Mouse (Mus musculus) neutrophil, adult 5-6 weeks (primary cell): ENCODE measurements around the gene Gzmd. TPM values are rescaled to one million over a fixed set of nuclear protein-coding genes. Genes with fewer than 3 reads are reported as not detected.
"Not testable (repeated sequence)": the region's sequence is repeated elsewhere in the genome, so short reads cannot be mapped to it uniquely, and the experiment has no call there.

Experiments used
- ATAC-seq: fragments of 151-379, 151-347 bp; 2 replicates; pipeline ENCODE4 v1.8.0; 2017; ENCODE audit warnings: mild to moderate bottlenecking, moderate TSS enrichment; ENCODE audit not compliant: insufficient number of reproducible peaks, poor library complexity, low FRiP score, severe bottlenecking; ENCODE audit errors: extremely low read depth
- total RNA-seq: library from RNA; stranded (forward); fragments of 200-1000 nt; gene quantifications from 2 replicates; pipeline ENCODE4 v1.2.3, GENCODE M21; 2017

Gzmd gene
- not detected in 2 replicates for total RNA-seq

DNA sequence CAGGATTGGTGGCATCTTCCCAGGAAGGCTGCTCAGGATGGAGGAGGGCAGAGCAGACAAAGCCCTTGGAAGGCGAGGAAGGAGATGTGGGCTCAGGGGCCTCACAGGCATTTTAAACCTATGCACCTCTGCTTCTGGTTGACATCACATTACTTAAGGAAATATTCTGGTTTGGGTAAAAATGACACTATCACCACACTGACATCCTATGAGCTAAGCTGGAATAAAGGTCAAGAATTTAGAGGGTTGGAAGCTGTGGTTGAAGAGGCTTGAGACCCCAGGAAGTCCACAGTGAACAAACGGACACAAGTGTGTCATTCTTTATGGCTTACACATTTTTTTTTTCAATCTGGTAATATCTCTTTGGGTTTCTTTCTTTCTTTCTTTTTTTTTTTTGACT lies at the start of gene Gzmd:
Gene Gzmd, minus strand, starts transcription at position 101 of the 400 bp plus-strand sequence.
- not testable (repeated sequence) for ATAC-seq

GRCm38 (mm10) chr14:56177651-56178050 lies 45.2 kb upstream of the Gzmd start:
- ATAC-seq: not testable (repeated sequence)

- no peak for ATAC-seq
Observed at GRCm38 (mm10) chr14:56174499-56174898, 42.1 kb upstream of the Gzmd start, which contains the start of gene Gzmn. Gene Gzmn, minus strand, starts transcription at chr14:56174599.

DNA sequence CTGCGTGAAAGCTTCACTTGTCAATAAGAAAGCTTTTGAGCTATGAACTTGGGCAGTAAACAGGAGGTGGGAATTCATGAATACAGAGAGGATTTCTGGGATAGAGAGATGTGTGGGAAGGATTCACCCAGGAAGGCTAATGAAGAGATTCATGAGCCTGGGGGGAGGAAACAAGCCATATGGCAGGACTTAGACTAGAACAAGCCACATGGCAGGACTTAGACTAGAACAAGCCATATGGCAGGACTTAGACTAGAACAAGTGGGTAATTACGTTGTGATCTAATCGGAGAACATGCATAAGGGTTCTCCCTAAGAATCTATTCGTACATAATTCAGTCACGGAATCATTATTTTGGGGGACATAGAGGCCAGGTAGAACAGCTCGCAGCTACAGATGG lies 41.0 kb upstream of the Gzmd start:
- ATAC-seq: no peak

DNA sequence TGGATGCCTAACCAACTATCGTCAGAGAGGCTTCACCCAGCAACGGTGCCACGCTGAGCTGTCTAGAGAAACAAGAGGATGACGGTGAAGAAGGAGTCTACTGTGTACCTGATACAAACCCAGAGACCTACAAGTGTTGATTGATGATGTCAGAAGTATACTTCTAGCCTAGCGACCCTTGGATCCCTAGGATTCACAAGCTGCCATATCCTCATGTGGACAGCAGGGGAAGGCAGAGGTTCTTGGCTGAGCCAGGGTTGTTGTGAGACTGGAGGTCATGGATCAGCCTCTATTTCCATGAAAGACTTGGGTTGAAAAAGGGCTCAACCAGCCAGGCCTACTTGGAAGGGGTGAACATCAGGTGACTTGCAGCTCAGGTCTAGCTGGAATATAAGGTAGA lies 40.3 kb upstream of the Gzmd start:
- ATAC-seq: no peak

DNA sequence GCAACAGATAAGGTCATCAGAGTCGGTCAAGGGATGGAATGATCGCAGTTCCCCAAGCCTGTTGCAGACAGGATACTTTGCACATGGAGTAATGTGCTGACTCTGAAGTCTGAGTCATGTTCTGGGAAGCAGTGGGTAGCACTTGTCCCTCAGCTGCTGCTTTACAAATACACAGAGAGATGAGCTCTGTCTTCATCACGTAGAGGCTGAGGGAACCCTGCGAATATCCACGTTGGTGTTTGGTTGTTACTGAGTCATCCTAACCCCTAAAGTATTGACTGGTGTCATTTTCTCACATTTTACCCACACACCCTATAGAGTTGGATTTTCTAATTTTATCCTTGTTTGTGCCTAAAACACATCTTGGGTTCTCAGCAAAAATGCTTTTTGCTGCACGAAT lies 35.6 kb upstream of the Gzmd start:
- no peak for ATAC-seq

GRCm38 (mm10) chr14:56162109-56162508 lies 29.7 kb upstream of the Gzmd start:
- ATAC-seq: no peak

DNA sequence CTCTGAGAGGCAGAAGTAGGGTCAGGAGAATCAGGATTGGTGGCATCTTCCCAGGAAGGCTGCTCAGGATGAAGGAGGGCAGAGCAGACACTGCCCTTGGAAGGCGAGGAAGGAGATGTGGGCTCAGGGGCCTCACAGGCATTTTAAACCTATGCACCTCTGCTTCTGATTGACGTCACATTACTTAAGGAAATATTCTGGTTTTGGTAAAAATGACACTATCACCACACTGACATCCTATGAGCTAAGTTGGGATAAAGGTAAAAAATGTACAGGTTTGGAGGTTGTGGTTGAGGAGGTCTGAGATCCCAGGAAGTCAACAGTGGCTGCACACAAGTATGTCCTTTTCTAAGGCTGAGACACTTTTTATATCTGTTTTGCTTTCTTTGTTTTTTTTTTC lies 27.1 kb upstream of the Gzmd start, which contains the start of gene Gzmg:
Gene Gzmg, minus strand, starts transcription at position 101 of the 400 bp plus-strand sequence.
- not testable (repeated sequence) for ATAC-seq

DNA sequence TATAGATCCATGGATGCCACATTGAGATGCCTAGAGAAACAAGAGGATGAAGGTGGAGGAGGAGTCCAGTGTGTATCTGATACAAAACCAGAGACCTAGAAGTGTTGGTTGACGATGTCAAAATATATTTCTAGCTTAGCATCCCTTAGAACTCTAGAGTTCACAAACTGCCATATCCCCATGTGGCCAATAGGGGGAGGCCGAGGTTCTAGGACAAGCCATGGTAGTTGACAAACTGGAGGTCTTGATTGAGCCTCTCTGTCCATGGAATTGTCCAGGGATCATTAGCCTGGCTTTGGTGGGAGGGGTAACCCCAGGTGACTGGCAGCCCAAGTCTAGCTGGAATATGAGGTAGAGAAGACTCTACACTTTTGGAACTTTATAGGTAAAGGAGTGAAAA lies 22.9 kb upstream of the Gzmd start:
- no peak for ATAC-seq

DNA sequence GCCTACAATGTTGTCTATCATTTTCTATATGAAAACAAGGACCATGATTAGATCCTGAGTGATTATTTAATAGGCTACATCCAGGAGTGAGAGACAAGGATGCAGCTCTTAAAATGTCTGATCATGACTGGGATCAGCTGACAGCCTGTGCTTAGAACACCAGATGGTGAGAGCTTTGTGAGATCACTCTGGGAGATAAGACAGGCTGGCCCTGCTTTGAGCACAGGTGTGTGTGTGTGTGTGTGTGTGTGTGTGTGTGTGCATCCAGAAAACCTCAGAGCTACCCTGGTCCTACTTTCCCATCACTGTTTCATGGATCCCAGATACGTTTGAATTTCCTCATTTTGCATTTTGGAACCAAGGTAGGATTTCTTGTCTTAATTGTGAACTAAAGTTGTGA lies 1.3 kb upstream of the Gzmd start:
- not testable (repeated sequence) for ATAC-seq

DNA sequence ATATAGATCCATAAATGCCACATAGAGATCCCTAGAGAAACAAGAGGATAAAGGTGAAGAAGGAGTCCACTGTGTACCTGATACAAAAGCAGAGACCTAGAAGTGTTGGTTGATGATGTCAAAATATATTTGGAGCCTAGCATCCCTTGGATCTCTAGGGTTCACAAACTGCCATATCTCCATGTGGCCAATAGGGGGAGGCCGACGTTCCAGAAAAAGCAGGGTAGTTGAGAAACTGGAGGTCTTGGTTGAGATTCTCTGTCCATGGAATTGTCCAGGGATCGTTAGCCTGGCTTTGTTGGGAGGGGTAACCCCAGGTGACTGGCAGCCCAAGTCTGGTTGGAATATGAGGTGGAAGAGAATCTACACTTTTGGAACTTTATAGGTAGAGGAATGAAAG lies 4.1 kb downstream of the Gzmd start:
- ATAC-seq: no peak

- no peak for ATAC-seq
Observed at GRCm38 (mm10) chr14:56123516-56123915, 8.9 kb downstream of the Gzmd start.

GRCm38 (mm10) chr14:56120525-56120924 lies 11.9 kb downstream of the Gzmd start, which contains the start of gene Gzme:
Gene Gzme, minus strand, starts transcription at chr14:56120625.
- no peak for ATAC-seq

DNA sequence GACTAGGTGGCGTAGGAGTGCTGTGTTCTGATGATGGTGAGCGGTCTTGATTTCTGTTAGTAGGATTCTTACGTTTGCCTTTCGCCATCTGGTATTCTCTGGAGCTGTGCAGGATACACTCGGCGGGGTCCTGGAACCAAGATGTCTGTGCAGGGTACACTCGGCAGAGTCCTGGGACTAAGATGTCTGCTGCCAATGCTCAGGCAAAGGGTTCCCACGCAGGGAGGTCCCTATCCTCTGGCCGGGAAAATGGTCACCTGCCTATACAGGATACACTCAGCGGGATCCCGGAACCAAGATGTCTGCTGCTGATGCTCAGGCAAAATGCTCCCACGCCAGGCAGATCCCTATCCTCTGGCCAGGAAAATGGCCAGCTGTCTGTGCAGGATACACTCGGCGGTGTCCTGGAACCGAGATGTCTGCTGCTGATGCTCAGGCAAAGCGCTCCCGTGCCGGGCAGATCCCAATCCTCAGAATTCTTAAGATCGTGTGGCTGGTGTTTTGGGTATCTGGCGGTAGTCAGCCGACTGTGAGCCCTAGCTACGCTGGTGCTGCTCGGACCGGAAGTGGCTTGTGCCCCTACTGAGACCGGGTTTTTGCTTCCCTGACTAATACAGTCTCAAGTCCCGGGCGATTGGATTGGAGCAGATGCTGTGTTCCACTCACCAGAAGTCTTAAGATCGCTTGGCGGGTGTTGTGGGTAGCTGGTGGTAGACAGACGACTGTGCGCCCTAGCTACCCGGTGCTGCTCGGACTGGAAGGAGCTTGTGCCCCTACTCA lies 16.7 kb downstream of the Gzmd start:
- ATAC-seq: not testable (repeated sequence)

DNA sequence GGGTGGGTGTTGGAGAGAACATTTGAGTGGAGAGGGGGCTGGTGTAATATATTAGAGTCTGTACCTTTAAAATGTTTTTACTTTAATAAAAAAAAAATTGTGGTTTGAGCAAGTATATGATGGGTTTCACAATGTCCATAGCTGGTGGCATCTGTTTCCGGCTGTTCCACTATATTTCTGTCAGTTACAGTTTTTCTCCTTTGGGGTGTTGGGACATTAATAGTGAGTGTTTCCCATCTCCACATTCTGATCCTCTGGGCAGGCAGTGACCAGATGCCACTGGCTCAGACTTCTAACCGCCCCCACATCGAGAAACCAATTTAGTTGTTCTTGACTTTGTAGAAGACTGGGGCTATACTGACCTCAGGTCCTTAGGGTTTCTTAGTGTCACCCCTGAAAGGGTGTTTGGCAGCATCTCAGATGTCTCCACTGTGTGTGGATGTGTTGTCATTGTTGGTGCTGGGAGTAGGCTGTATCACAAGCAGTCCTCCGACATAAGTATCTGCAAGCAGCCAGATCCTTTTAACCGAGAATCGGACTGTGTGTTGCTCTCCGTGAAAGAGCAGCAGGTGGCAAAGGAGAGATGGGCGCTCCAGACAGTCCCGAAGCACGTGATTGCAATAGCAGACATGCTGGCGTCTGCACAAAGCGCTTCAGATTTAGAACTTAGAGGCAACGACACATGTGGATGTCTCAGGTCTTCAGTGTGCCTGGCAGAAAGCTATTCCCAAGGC lies 26.8 kb downstream of the Gzmd start:
- no peak for ATAC-seq

- ATAC-seq: no peak
Observed at GRCm38 (mm10) chr14:56105016-56105415, 27.4 kb downstream of the Gzmd start.

GRCm38 (mm10) chr14:56103452-56103851 lies 29.0 kb downstream of the Gzmd start:
- ATAC-seq: no peak

GRCm38 (mm10) chr14:56102386-56102785 lies 30.0 kb downstream of the Gzmd start, which contains the start of gene Ctsg:
Gene Ctsg, minus strand, starts transcription at chr14:56102574.
- no peak for ATAC-seq

DNA sequence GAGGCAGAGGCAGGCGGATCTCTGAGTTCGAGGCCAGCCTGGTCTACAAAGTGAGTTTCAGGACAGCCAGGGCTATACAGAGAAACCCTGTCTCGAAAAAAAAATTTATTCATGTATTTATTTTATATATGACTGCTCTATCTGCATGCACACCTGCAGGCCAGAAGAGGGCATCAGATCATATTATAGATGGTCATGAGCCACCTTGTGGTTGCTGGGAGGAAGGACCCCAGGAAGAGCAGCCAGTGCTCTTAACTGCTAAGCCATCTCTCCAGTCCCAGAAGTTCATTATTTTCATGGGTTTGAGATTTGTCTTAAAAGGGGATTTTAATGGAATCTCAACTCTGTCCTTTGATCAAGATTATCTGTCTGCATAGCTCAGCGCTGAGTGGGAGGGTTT lies 33.5 kb downstream of the Gzmd start:
- no peak for ATAC-seq

DNA sequence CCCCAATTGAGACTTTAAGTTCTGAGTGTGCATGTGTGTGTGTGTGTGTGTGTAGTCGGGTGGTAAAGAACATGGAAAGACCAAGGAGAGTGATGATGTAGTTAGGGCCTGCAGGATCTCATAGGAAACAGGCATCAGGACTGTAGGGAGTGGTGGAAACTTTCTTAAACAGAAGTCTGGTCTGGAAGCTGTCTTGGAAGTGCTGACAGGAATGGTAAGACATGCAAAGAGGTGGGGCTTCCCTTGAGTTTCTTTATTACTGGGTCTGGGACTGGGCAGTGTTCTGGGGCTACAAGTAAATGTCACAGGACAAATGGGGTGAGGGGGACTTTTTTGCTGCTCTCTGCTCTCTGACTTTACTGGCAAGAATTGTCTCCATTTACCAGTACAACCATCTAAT lies 34.8 kb downstream of the Gzmd start:
- ATAC-seq: no peak
